Mouse (Mus musculus) left cerebral cortex, adult 18-20 months (tissue): Measurements from ENCODE around the gene Nipal3. TPM values are rescaled to one million over a fixed set of nuclear protein-coding genes. Genes with fewer than 3 reads are reported as not detected.

ENCODE experiments used
- microRNA-seq, 2 experiments: library from miRNA; unstranded; fragments of <30 nt; microRNA quantifications; one replicate each; pipeline ENCODE4 v1.2.0; 2021
- total RNA-seq, 2 experiments: library from RNA; stranded (reverse); gene quantifications; 2 replicates each; pipeline ENCODE4 v1.2.3; 2021

Nipal3 gene
- total RNA-seq, 2 experiments from 2014 or later, result 87.4 to 101 TPM

Small RNAs within 50 kb of the gene (microRNA-seq; reads per million reads assigned to microRNA genes)
- 0 reads per million in 2 experiments for gene Gm25317
- 508 to 554 reads per million in 2 experiments for gene Mir700

Other genes starting within 250 kb of the Nipal3 start
- 10 to 100 TPM; 30.2 to 35.7 TPM for gene Clic4, start 222.2 kb downstream of the Nipal3 start, total RNA-seq
- gene Srrm1, start 141.7 kb downstream of the Nipal3 start, total RNA-seq, result 100 to 1,000 TPM; 131 to 132 TPM
- under 1 TPM; 0.35 to 0.75 TPM for gene Ncmap, start 96.8 kb downstream of the Nipal3 start, total RNA-seq
- gene Rcan3, start 61.2 kb downstream of the Nipal3 start, total RNA-seq, result 10 to 100 TPM; 30.6 to 30.8 TPM
- 1 to 10 TPM; 1.0 to 1.8 TPM for gene Stpg1, start 248 bp downstream of the Nipal3 start, total RNA-seq
- gene Grhl3, start 78.6 kb upstream of the Nipal3 start, total RNA-seq, result 1 to 10 TPM; 1.0 to 1.8 TPM
- gene Ifnlr1, start 191.2 kb upstream of the Nipal3 start, total RNA-seq, result under 1 TPM; 0.28 to 0.37 TPM
- under 1 TPM in 1 of 2 experiments, not detected in 1; 0.14 TPM for gene Il22ra1, start 233.1 kb upstream of the Nipal3 start, total RNA-seq